Mouse (Mus musculus): ENCODE measurements at regions not wholly inside any gene's neighbourhood (a gene's known extent, or its start where the extent isn't known, plus 50 kb on each side); places are given as distances from the start of the nearest gene placed in this dataset.
A peak's percentile ranks its signal among the peaks of the same experiment; 100 is the strongest.

DNA sequence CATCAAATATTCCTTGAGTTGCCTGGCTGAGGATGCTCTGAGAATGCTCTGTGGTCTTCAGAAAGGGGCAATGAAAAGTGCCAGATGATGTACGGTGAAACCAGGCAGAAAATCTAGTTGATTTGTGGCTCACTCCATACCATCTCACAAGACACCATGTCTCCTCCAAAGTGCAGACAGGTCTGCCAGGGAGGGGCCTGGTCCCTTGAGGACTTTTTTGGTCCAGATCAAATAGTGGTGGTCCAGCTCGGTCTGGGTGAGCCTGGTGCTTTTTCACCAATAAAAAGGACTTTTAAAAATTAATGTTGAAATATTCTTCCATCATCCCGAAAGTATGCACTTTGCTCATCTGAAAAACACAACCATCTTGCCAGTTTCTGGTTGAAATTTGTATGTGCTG lies 224.2 kb downstream of the Cog6 start:
- Histone ChIP-seq H3K4me1 (ENCODE audit: insufficient read depth) (no peaks in the 10 kb centered on the region), H3K4me3 (ENCODE audit: low read depth, low read length) (no peak overlapping the region), H3K27ac (ENCODE audit: low read depth) (no peak overlapping the region), H3K9ac (replicated peaks) (no peak overlapping the region), H3K27me3 (ENCODE audit: insufficient read depth, low read length) (no peaks in the 10 kb centered on the region), H3K9me3 (ENCODE audit: low read length) (no peaks in the 10 kb centered on the region), H3K36me3 (replicated peaks; ENCODE audit: insufficient read depth, low read length) (no peaks in the 10 kb centered on the region), H3K4me2 (ENCODE audit: low read depth, low read length) (no peak overlapping the region)
- WGBS (ENCODE audit: insufficient replicate concordance), result 76% methylated on average over 3 of the region's 3 CpGs
- ATAC-seq, result no peak
- DNase-seq, result no peak
- TF ChIP-seq EP300 (IDR thresholded peaks at IDR 0.05; ENCODE audit: low read depth) (no peak), CTCF (IDR thresholded peaks at IDR 0.05; ENCODE audit: low read depth) (no peak)

DNA sequence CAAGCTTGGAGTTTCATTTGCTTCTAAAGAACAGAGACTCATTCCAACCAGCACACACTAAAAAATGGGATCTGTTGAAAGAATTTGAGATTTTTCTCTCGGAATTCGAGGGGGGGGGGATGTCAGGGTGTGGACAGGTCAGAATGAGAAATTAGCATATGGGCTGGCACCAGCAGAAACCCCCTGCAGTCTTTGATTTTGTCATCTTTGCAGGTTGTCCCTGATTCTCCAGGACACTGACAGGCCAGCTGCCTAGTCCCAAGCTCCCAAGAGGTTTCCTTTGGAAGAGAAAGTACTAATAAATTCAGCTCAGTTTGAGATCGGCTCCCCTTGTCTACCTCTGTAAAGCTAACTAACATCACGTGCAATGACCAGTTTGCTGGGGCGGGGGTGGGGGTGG lies 224.9 kb downstream of the Cog6 start:
- Histone ChIP-seq H3K9ac (replicated peaks) (no peak overlapping the region), H3K4me1 (ENCODE audit: insufficient read depth) (no peaks in the 10 kb centered on the region; the same call in 1 of the 2 replicates), H3K27ac (ENCODE audit: low read depth) (no peak overlapping the region), H3K9me3 (ENCODE audit: low read length) (no peaks in the 10 kb centered on the region), H3K4me3 (ENCODE audit: low read depth, low read length) (no peak overlapping the region), H3K27me3 (ENCODE audit: insufficient read depth, low read length) (no peaks in the 10 kb centered on the region), H3K36me3 (replicated peaks; ENCODE audit: insufficient read depth, low read length) (no peaks in the 10 kb centered on the region), H3K4me2 (ENCODE audit: low read depth, low read length) (no peak overlapping the region)
- no peak for TF ChIP-seq CTCF (IDR thresholded peaks at IDR 0.05; ENCODE audit: low read depth)
- no peak for TF ChIP-seq EP300 (IDR thresholded peaks at IDR 0.05; ENCODE audit: low read depth)
- DNase-seq (no peak), ATAC-seq (no peak)
- 51% methylated on average over 5 of the region's 5 CpGs for WGBS (ENCODE audit: insufficient replicate concordance)

DNA sequence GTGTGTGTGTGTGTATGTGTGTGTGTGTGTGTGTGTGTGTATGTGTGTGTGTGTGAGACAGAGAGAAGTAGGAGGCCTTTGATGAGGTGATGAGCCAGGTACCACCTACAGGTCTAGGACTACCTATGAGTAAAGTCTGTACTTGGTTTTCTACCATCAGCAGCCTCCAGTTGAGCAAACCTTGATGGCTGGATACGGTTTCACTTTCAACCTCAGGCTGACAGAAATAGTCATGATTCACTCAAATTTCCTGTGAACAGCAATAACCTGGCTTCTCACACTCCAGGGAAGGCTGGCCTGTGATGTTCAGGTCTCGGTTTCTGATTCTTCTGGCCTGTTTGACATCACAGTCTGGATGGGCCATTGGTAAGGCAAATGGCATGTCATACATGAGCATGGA lies 226.1 kb downstream of the Cog6 start:
- H3K36me3 ChIP-seq (replicated peaks; ENCODE audit: insufficient read depth, low read length), result no peaks in the 10 kb centered on the region
- H3K27ac ChIP-seq (ENCODE audit: low read depth), result no peak overlapping the region
- no peak overlapping the region for H3K9ac ChIP-seq (replicated peaks)
- H3K9me3 ChIP-seq (ENCODE audit: low read length), result no peaks in the 10 kb centered on the region
- ATAC-seq (no peak), DNase-seq (no peak)
- no peak overlapping the region for H3K4me2 ChIP-seq (ENCODE audit: low read depth, low read length)
- H3K4me1 ChIP-seq (ENCODE audit: insufficient read depth), result no peaks in the 10 kb centered on the region; the same call in 1 of the 2 replicates
- H3K4me3 ChIP-seq (ENCODE audit: low read depth, low read length), result no peak overlapping the region
- TF ChIP-seq EP300 (IDR thresholded peaks at IDR 0.05; ENCODE audit: low read depth), result no peak
- TF ChIP-seq CTCF (IDR thresholded peaks at IDR 0.05; ENCODE audit: low read depth), result no peak
- no peaks in the 10 kb centered on the region for H3K27me3 ChIP-seq (ENCODE audit: insufficient read depth, low read length)
- WGBS (ENCODE audit: insufficient replicate concordance), result 81% methylated on average over 2 of the region's 2 CpGs

DNA sequence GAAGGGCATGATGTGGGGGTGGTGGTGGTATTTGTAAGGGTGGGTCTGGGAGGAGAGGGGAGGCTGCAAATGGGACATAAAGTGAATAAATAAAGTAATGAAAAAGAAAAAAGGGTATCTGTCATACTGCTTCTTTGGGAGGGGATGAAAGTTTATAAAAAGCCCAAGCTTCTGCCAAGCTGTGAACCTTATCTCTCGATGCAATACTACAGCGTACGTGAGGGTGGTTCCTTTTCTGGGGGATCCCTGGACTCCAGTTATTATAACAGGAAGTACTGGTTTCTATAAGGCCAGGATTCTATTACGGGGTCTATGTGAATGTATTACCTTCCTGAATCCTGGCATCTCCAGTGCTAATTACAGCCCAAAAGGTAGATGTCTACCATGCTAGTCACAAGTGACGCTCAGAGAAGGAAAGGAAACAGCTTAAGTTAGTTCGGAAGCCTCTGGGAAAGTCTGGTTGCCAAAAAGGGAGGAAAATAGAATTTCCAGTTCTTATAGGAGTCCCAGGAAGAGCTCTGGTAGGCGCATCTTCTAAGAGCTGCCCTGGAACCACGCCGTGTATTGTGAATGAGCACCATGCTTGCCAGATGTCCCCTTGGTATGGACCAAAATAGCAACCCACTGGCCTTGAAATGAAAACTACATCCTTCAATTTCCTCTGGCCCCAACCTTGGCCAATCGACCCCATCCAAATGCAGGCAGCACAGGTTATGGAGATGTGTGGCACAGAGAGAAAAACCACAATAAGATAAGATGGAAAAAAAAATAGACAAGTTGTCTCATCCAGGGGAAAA lies 228.9 kb downstream of the Cog6 start:
- no peak overlapping the region for H3K4me3 ChIP-seq (ENCODE audit: low read depth, low read length)
- H3K27me3 ChIP-seq (ENCODE audit: insufficient read depth, low read length), result no peaks in the 10 kb centered on the region
- no peaks in the 10 kb centered on the region for H3K36me3 ChIP-seq (replicated peaks; ENCODE audit: insufficient read depth, low read length)
- ATAC-seq (no peak), DNase-seq (no peak)
- H3K27ac ChIP-seq (ENCODE audit: low read depth), result no peak overlapping the region
- no peak overlapping the region for H3K9ac ChIP-seq (replicated peaks)
- 62% methylated on average over 10 of the region's 10 CpGs for WGBS (ENCODE audit: insufficient replicate concordance)
- H3K4me1 ChIP-seq (ENCODE audit: insufficient read depth), result no peaks in the 10 kb centered on the region; the same call in 1 of the 2 replicates
- TF ChIP-seq EP300 (IDR thresholded peaks at IDR 0.05; ENCODE audit: low read depth), result peak; percentile 51; the same call in 1 of the 2 replicates
- no peak for TF ChIP-seq CTCF (IDR thresholded peaks at IDR 0.05; ENCODE audit: low read depth)
- H3K4me2 ChIP-seq (ENCODE audit: low read depth, low read length), result no peak overlapping the region
- no peaks in the 10 kb centered on the region for H3K9me3 ChIP-seq (ENCODE audit: low read length)

DNA sequence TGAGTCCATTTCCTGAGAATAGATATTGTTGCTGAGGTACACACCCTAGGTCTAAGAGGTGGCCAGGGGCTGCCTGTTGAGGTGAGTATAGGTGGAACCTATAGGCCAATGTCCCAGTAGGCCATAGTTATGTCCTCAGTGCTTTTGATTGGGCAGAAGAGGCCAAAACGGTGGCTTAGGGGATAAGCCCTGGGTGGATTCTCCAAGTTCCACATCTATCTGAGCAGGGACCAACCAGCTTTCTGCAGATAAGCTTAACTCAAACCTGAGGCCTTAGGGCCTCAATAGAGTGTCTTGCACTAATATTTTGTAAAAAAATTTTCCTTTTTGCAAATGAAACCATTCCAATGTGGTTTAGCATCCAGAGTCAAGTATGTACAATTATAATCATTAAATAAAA lies 231.4 kb downstream of the Cog6 start:
- no peak overlapping the region for H3K27ac ChIP-seq (ENCODE audit: low read depth)
- no peaks in the 10 kb centered on the region for H3K36me3 ChIP-seq (replicated peaks; ENCODE audit: insufficient read depth, low read length)
- WGBS (ENCODE audit: insufficient replicate concordance), result 40% methylated on average over 1 of the region's 1 CpGs
- DNase-seq, result no peak
- no peaks in the 10 kb centered on the region; the same call in 1 of the 2 replicates for H3K4me1 ChIP-seq (ENCODE audit: insufficient read depth)
- H3K27me3 ChIP-seq (ENCODE audit: insufficient read depth, low read length), result no peaks in the 10 kb centered on the region
- H3K4me3 ChIP-seq (ENCODE audit: low read depth, low read length), result no peak overlapping the region
- no peak for ATAC-seq
- H3K9me3 ChIP-seq (ENCODE audit: low read length), result no peaks in the 10 kb centered on the region
- no peak overlapping the region for H3K9ac ChIP-seq (replicated peaks)
- TF ChIP-seq CTCF (IDR thresholded peaks at IDR 0.05; ENCODE audit: low read depth) (no peak), EP300 (IDR thresholded peaks at IDR 0.05; ENCODE audit: low read depth) (no peak; the same call in 1 of the 2 replicates)
- H3K4me2 ChIP-seq (ENCODE audit: low read depth, low read length), result no peak overlapping the region

DNA sequence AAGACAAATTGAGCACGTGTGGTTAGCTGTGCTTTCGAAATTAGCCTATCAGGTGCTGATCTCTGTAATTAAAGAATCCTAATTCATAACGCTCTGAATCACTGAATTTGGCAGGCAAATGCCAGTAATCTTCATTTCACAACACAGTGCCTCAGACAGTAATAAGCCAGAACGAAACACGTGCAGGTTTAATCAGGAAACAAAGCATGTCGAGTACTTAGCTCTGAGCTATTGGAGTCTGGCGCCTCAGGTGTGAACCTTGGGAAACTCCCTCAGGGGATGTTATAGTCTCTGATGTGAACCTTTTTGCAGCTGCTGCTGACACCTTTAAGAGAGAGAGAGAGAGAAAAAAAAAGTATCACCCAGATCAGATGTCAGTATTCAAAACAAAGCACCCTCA lies 232.6 kb downstream of the Cog6 start:
- Histone ChIP-seq H3K4me1 (ENCODE audit: insufficient read depth) (no peaks in the 10 kb centered on the region; the same call in 1 of the 2 replicates), H3K27ac (ENCODE audit: low read depth) (no peak overlapping the region), H3K9me3 (ENCODE audit: low read length) (no peaks in the 10 kb centered on the region), H3K9ac (replicated peaks) (no peak overlapping the region), H3K27me3 (ENCODE audit: insufficient read depth, low read length) (no peaks in the 10 kb centered on the region), H3K4me3 (ENCODE audit: low read depth, low read length) (no peak overlapping the region), H3K4me2 (ENCODE audit: low read depth, low read length) (no peak overlapping the region), H3K36me3 (replicated peaks; ENCODE audit: insufficient read depth, low read length) (no peaks in the 10 kb centered on the region)
- 77% methylated on average over 7 of the region's 7 CpGs for WGBS (ENCODE audit: insufficient replicate concordance)
- ATAC-seq (no peak), DNase-seq (no peak)
- TF ChIP-seq CTCF (IDR thresholded peaks at IDR 0.05; ENCODE audit: low read depth) (no peak), EP300 (IDR thresholded peaks at IDR 0.05; ENCODE audit: low read depth) (no peak)

All from liver, postnatal 0 days (tissue).